Mouse (Mus musculus): ENCODE measurements at regions not wholly inside any gene's neighbourhood (a gene's known extent, or its start where the extent isn't known, plus 50 kb on each side); places are given as distances from the start of the nearest gene placed in this dataset.

GRCm38 (mm10) chr9:24922051-24922860 is 148.2 kb upstream of the Tbx20 start:
- Histone ChIP-seq H3K27ac (ENCODE audit: low read length) (no peak overlapping the region), H3K9me3 (ENCODE audit: control insufficient read depth, low read depth, low read length) (no peaks in the 10 kb centered on the region), H3K27me3 (ENCODE audit: control insufficient read depth, insufficient read depth, low read length) (no peaks in the 10 kb centered on the region), H3K4me3 (ENCODE audit: low read depth, low read length) (no peak overlapping the region), H3K4me1 (ENCODE audit: control insufficient read depth, insufficient read depth, low read length) (no peaks in the 10 kb centered on the region), H3K9ac (replicated peaks; ENCODE audit: low read depth, low read length) (no peak overlapping the region), H3K36me3 (ENCODE audit: control insufficient read depth, insufficient read depth, low read length) (no peaks in the 10 kb centered on the region), H3K4me2 (replicated peaks; ENCODE audit: low read depth, low read length) (no peak overlapping the region)
- ATAC-seq (ENCODE audit: insufficient number of reproducible peaks, insufficient read depth, low FRiP score, low read depth), result no peak
- 64% methylated on average over 4 of the region's 4 CpGs for WGBS

- H3K27ac ChIP-seq (ENCODE audit: low read length), result no peak overlapping the region
- WGBS, result 58% methylated on average over 5 of the region's 5 CpGs
Measured at GRCm38 (mm10) chr9:24923514-24923913, 149.4 kb upstream of the Tbx20 start.

GRCm38 (mm10) chr9:24937731-24938130 is 151.5 kb upstream of the Gm10181 start:
- 57% methylated on average over 3 of the region's 3 CpGs for WGBS
- no peak for ATAC-seq (ENCODE audit: insufficient number of reproducible peaks, insufficient read depth, low FRiP score, low read depth)
- no peaks in the 10 kb centered on the region for H3K36me3 ChIP-seq (ENCODE audit: control insufficient read depth, insufficient read depth, low read length)
- H3K27ac ChIP-seq (ENCODE audit: low read length), result no peak overlapping the region
- H3K9me3 ChIP-seq (ENCODE audit: control insufficient read depth, low read depth, low read length), result no peaks in the 10 kb centered on the region
- H3K27me3 ChIP-seq (ENCODE audit: control insufficient read depth, insufficient read depth, low read length), result no peaks in the 10 kb centered on the region
- no peak overlapping the region for H3K9ac ChIP-seq (replicated peaks; ENCODE audit: low read depth, low read length)
- H3K4me2 ChIP-seq (replicated peaks; ENCODE audit: low read depth, low read length), result no peak overlapping the region
- H3K4me3 ChIP-seq (ENCODE audit: low read depth, low read length), result no peak overlapping the region
- H3K4me1 ChIP-seq (ENCODE audit: control insufficient read depth, insufficient read depth, low read length), result no peaks in the 10 kb centered on the region

More at GRCm38 (mm10) chr9:24923514-24923913, 149.4 kb upstream of the Tbx20 start:
- no peaks in the 10 kb centered on the region for H3K4me1 ChIP-seq (ENCODE audit: control insufficient read depth, insufficient read depth, low read length)
- H3K27me3 ChIP-seq (ENCODE audit: control insufficient read depth, insufficient read depth, low read length), result no peaks in the 10 kb centered on the region
- H3K4me3 ChIP-seq (ENCODE audit: low read depth, low read length), result no peak overlapping the region
- H3K9ac ChIP-seq (replicated peaks; ENCODE audit: low read depth, low read length), result no peak overlapping the region
- no peaks in the 10 kb centered on the region for H3K9me3 ChIP-seq (ENCODE audit: control insufficient read depth, low read depth, low read length)
- no peak for ATAC-seq (ENCODE audit: insufficient number of reproducible peaks, insufficient read depth, low FRiP score, low read depth)
- no peak overlapping the region for H3K4me2 ChIP-seq (replicated peaks; ENCODE audit: low read depth, low read length)
- H3K36me3 ChIP-seq (ENCODE audit: control insufficient read depth, insufficient read depth, low read length), result no peaks in the 10 kb centered on the region

GRCm38 (mm10) chr9:24942943-24943342 is 146.3 kb upstream of the Gm10181 start:
- ATAC-seq (ENCODE audit: insufficient number of reproducible peaks, insufficient read depth, low FRiP score, low read depth), result no peak

GRCm38 (mm10) chr9:24943830-24944229 is 145.4 kb upstream of the Gm10181 start:
- no peak for ATAC-seq (ENCODE audit: insufficient number of reproducible peaks, insufficient read depth, low FRiP score, low read depth)
- H3K36me3 ChIP-seq (ENCODE audit: control insufficient read depth, insufficient read depth, low read length), result no peaks in the 10 kb centered on the region
- H3K4me3 ChIP-seq (ENCODE audit: low read depth, low read length), result no peak overlapping the region
- no peaks in the 10 kb centered on the region for H3K4me1 ChIP-seq (ENCODE audit: control insufficient read depth, insufficient read depth, low read length)
- H3K4me2 ChIP-seq (replicated peaks; ENCODE audit: low read depth, low read length), result no peak overlapping the region
- 43% methylated on average over 6 of the region's 6 CpGs for whole genome bisulfite sequencing
- H3K9ac ChIP-seq (replicated peaks; ENCODE audit: low read depth, low read length), result no peak overlapping the region
- no peak overlapping the region for H3K27ac ChIP-seq (ENCODE audit: low read length)
- no peaks in the 10 kb centered on the region for H3K27me3 ChIP-seq (ENCODE audit: control insufficient read depth, insufficient read depth, low read length)
- no peaks in the 10 kb centered on the region for H3K9me3 ChIP-seq (ENCODE audit: control insufficient read depth, low read depth, low read length)

More at GRCm38 (mm10) chr9:24942943-24943342, 146.3 kb upstream of the Gm10181 start:
- H3K4me1 ChIP-seq (ENCODE audit: control insufficient read depth, insufficient read depth, low read length), result no peaks in the 10 kb centered on the region
- no peaks in the 10 kb centered on the region for H3K36me3 ChIP-seq (ENCODE audit: control insufficient read depth, insufficient read depth, low read length)
- H3K27me3 ChIP-seq (ENCODE audit: control insufficient read depth, insufficient read depth, low read length), result no peaks in the 10 kb centered on the region
- no peak overlapping the region for H3K9ac ChIP-seq (replicated peaks; ENCODE audit: low read depth, low read length)
- no peak overlapping the region for H3K27ac ChIP-seq (ENCODE audit: low read length)
- H3K4me3 ChIP-seq (ENCODE audit: low read depth, low read length), result no peak overlapping the region
- no peak overlapping the region for H3K4me2 ChIP-seq (replicated peaks; ENCODE audit: low read depth, low read length)
- H3K9me3 ChIP-seq (ENCODE audit: control insufficient read depth, low read depth, low read length), result no peaks in the 10 kb centered on the region
- 67% methylated on average over 5 of the region's 5 CpGs for WGBS

GRCm38 (mm10) chr9:24952516-24952915 is 136.7 kb upstream of the Gm10181 start:
- Histone ChIP-seq H3K36me3 (ENCODE audit: control insufficient read depth, insufficient read depth, low read length) (no peaks in the 10 kb centered on the region), H3K27ac (ENCODE audit: low read length) (no peak overlapping the region), H3K9me3 (ENCODE audit: control insufficient read depth, low read depth, low read length) (no peaks in the 10 kb centered on the region), H3K27me3 (ENCODE audit: control insufficient read depth, insufficient read depth, low read length) (no peaks in the 10 kb centered on the region), H3K4me2 (replicated peaks; ENCODE audit: low read depth, low read length) (no peak overlapping the region), H3K4me3 (ENCODE audit: low read depth, low read length) (no peak overlapping the region), H3K9ac (replicated peaks; ENCODE audit: low read depth, low read length) (no peak overlapping the region), H3K4me1 (ENCODE audit: control insufficient read depth, insufficient read depth, low read length) (no peaks in the 10 kb centered on the region)
- 36% methylated on average over 23 of the region's 23 CpGs for WGBS
- ATAC-seq (ENCODE audit: insufficient number of reproducible peaks, insufficient read depth, low FRiP score, low read depth), result no peak

- H3K4me1 ChIP-seq (ENCODE audit: control insufficient read depth, insufficient read depth, low read length), result no peaks in the 10 kb centered on the region
- ATAC-seq (ENCODE audit: insufficient number of reproducible peaks, insufficient read depth, low FRiP score, low read depth), result no peak
- H3K4me3 ChIP-seq (ENCODE audit: low read depth, low read length), result no peak overlapping the region
- H3K27me3 ChIP-seq (ENCODE audit: control insufficient read depth, insufficient read depth, low read length), result no peaks in the 10 kb centered on the region
- H3K9me3 ChIP-seq (ENCODE audit: control insufficient read depth, low read depth, low read length), result no peaks in the 10 kb centered on the region
- no peak overlapping the region for H3K27ac ChIP-seq (ENCODE audit: low read length)
- 67% methylated on average over 5 of the region's 5 CpGs for WGBS
- no peak overlapping the region for H3K9ac ChIP-seq (replicated peaks; ENCODE audit: low read depth, low read length)
- H3K4me2 ChIP-seq (replicated peaks; ENCODE audit: low read depth, low read length), result no peak overlapping the region
- no peaks in the 10 kb centered on the region for H3K36me3 ChIP-seq (ENCODE audit: control insufficient read depth, insufficient read depth, low read length)
Measured at GRCm38 (mm10) chr9:24955641-24956040, 133.6 kb upstream of the Gm10181 start.

GRCm38 (mm10) chr9:24956566-24956965 is 132.7 kb upstream of the Gm10181 start:
- no peak overlapping the region for H3K9ac ChIP-seq (replicated peaks; ENCODE audit: low read depth, low read length)
- no peak overlapping the region for H3K4me3 ChIP-seq (ENCODE audit: low read depth, low read length)
- H3K4me2 ChIP-seq (replicated peaks; ENCODE audit: low read depth, low read length), result no peak overlapping the region
- no peaks in the 10 kb centered on the region for H3K36me3 ChIP-seq (ENCODE audit: control insufficient read depth, insufficient read depth, low read length)
- H3K27me3 ChIP-seq (ENCODE audit: control insufficient read depth, insufficient read depth, low read length), result no peaks in the 10 kb centered on the region
- 64% methylated on average over 7 of the region's 7 CpGs for WGBS
- H3K9me3 ChIP-seq (ENCODE audit: control insufficient read depth, low read depth, low read length), result no peaks in the 10 kb centered on the region
- H3K4me1 ChIP-seq (ENCODE audit: control insufficient read depth, insufficient read depth, low read length), result no peaks in the 10 kb centered on the region
- no peak overlapping the region for H3K27ac ChIP-seq (ENCODE audit: low read length)
- no peak for ATAC-seq (ENCODE audit: insufficient number of reproducible peaks, insufficient read depth, low FRiP score, low read depth)

GRCm38 (mm10) chr9:24963290-24963689 is 125.9 kb upstream of the Gm10181 start:
- no peak for ATAC-seq (ENCODE audit: insufficient number of reproducible peaks, insufficient read depth, low FRiP score, low read depth)
- no peaks in the 10 kb centered on the region for H3K27me3 ChIP-seq (ENCODE audit: control insufficient read depth, insufficient read depth, low read length)
- no peak overlapping the region for H3K4me3 ChIP-seq (ENCODE audit: low read depth, low read length)
- no peak overlapping the region for H3K9ac ChIP-seq (replicated peaks; ENCODE audit: low read depth, low read length)
- no peak overlapping the region for H3K4me2 ChIP-seq (replicated peaks; ENCODE audit: low read depth, low read length)
- no peak overlapping the region for H3K27ac ChIP-seq (ENCODE audit: low read length)
- no peaks in the 10 kb centered on the region for H3K9me3 ChIP-seq (ENCODE audit: control insufficient read depth, low read depth, low read length)
- H3K36me3 ChIP-seq (ENCODE audit: control insufficient read depth, insufficient read depth, low read length), result no peaks in the 10 kb centered on the region
- 59% methylated on average over 1 of the region's 1 CpGs for WGBS
- no peaks in the 10 kb centered on the region for H3K4me1 ChIP-seq (ENCODE audit: control insufficient read depth, insufficient read depth, low read length)
